Mouse (Mus musculus) intestine, embryonic 16.5 days (tissue): ENCODE results near the gene Sh3rf3. TPM values are rescaled to one million over a fixed set of nuclear protein-coding genes. Genes with fewer than 3 reads are reported as not detected.
A peak's percentile ranks its signal among the peaks of the same experiment; 100 is the strongest.

Experiments used
- ATAC-seq: fragments of 200-750 bp; cut with Nextera tagmentation; 2 replicates; pipeline ENCODE4 v1.8.0; 2017; ENCODE audit warnings: moderate TSS enrichment, moderate library complexity
- H3K27ac ChIP-seq: fragments of 300-500 bp; sonication (generic); 2 replicates; pipeline ENCODE4 v1.5.1; 2014; ENCODE audit warnings: mild to moderate bottlenecking, low read length
- H3K27me3 ChIP-seq: fragments of 300-500 bp; sonication (generic); replicated peaks from 2 replicates; pipeline ENCODE4 v1.6.1; 2014; ENCODE audit warnings: low read length, control low read depth, mixed read lengths; ENCODE audit not compliant: control insufficient read depth, insufficient read depth
- H3K36me3 ChIP-seq: fragments of 300-500 bp; sonication (generic); 2 replicates; pipeline ENCODE4 v1.6.1; 2014; ENCODE audit warnings: low read length, control low read depth; ENCODE audit not compliant: control insufficient read depth, insufficient read depth
- H3K4me1 ChIP-seq: fragments of 300-500 bp; sonication (generic); 2 replicates; pipeline ENCODE4 v1.6.1; 2014; ENCODE audit warnings: low read length, control low read depth, mixed read lengths; ENCODE audit not compliant: control insufficient read depth, insufficient read depth
- H3K4me2 ChIP-seq: fragments of 300-500 bp; sonication (generic); 2 replicates; pipeline ENCODE4 v1.6.1; 2014; ENCODE audit warnings: low read depth, low read length, control low read depth
- H3K4me3 ChIP-seq: fragments of 300-500 bp; sonication (generic); 2 replicates; pipeline ENCODE4 v1.5.1; 2014; ENCODE audit warnings: mild to moderate bottlenecking, low read length
- H3K9ac ChIP-seq: fragments of 300-500 bp; sonication (generic); 2 replicates; pipeline ENCODE4 v1.6.1; 2014; ENCODE audit warnings: low read depth, low read length
- H3K9me3 ChIP-seq: fragments of 300-500 bp; sonication (generic); 2 replicates; pipeline ENCODE4 v1.6.1; 2016; ENCODE audit warnings: low read length, control low read depth; ENCODE audit not compliant: control insufficient read depth
- WGBS: fragments of 180-500 bp; shearing (Covaris S2); extraction: QIAGEN DNeasy Blood & Tissue Kit; methylation state at CpG from one replicate; pipeline ENCODE4 v1.1.7; 2014; 5-methylcytosine and 5-hydroxymethylcytosine counted together
- polyA plus RNA-seq: library from polyadenylated mRNA; unstranded; fragments of >200 nt; fragmentation: Nextera tagmentation; extraction: Ambion mirVana; gene quantifications from 2 replicates; pipeline ENCODE4 v1.2.1, GENCODE M21; 2015

The Sh3rf3 gene
- polyA plus RNA-seq, 1 experiment from 2014 or later, result 0.12 TPM

DNA sequence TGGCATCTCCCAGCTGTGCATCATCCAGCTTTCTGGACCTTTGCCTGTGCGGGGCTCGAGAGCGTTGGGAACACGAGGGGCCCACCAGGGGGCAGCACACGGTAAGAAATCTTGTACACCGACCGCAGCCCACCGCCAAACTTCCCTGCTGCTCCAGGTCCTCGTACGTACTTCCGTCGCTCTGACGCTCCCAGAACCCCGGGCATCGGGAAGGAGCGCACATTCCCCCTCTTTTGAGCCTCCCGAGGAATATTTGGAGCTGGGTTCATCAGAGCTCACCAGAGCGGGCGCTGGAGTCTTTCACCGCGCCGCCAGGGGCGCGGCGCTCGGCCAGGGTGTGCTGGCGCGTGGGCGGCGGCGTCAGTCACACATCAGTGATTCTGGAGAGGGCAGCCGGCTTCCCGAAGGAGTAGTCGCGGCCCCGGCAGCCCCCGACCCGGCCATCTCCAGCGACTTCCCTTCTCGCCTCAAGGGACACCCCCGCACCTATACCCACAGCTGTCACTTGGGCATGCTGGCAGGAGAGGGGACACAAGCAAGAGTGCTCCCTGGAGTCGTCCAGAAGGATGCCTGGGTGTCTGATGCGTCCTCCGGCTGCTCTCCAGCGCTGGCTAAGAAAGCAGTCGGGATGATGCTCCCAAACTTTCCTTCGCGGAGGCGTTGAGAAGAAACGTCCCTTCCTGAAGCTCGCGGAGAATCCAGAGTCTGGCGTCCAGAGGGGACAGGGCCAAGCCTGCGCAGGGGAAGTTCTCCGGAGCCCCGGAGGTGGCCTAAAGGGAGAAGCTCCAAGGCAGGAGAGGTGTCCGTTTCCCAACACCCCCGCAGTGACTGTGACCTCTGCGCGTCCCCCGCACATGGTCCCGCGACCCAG, 714 bp upstream of the Sh3rf3 start:
- Histone ChIP-seq H3K4me3 (peak overlapping the region; percentile 62), H3K9ac (peak overlapping the region; percentile 60), H3K4me1 (0 out of 2 replicates have a peak, but pooled peaks cover 6% of the 10 kb centered on the region), H3K36me3 (no peaks in the 10 kb centered on the region), H3K27ac (no peak overlapping the region; the same call in 1 of the 2 replicates), H3K27me3 (peaks cover 31% of the 10 kb centered on the region), H3K4me2 (peak overlapping the region; percentile 99), H3K9me3 (no peaks in the 10 kb centered on the region)
- ATAC-seq, result peak; percentile 86
- under 1% methylated on average over 63 of the region's 63 CpGs for WGBS

DNA sequence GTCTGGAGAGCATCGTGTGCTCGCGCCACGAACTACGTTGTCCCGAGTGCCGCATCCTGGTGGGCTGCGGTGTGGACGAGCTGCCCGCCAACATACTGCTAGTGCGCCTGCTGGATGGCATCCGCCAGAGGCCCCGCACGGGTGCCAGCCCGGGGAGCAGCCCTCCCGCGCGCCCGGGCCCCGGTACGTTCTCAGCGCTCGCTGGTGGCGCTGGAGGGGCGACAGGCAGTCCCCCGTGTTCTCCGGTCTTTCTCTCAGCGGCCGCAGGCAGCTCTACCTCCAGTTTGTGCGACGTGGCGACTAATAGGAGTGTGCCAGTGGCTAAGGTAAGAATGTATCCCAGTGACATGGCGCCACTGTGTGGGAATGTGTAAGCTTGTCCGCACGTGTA, 637 bp downstream of the Sh3rf3 start:
- Histone ChIP-seq H3K27ac (no peak overlapping the region), H3K4me3 (peak overlapping the region; percentile 62), H3K27me3 (peaks cover 31% of the 10 kb centered on the region), H3K4me1 (0 out of 2 replicates have a peak, but pooled peaks cover 6% of the 10 kb centered on the region), H3K4me2 (peak overlapping the region; percentile 99), H3K36me3 (no peaks in the 10 kb centered on the region), H3K9me3 (no peaks in the 10 kb centered on the region), H3K9ac (peak overlapping the region; percentile 60)
- 2% methylated on average over 35 of the region's 35 CpGs for WGBS
- 0 out of 2 replicates have a peak, but pooled peaks have one; percentile 30 for ATAC-seq

DNA sequence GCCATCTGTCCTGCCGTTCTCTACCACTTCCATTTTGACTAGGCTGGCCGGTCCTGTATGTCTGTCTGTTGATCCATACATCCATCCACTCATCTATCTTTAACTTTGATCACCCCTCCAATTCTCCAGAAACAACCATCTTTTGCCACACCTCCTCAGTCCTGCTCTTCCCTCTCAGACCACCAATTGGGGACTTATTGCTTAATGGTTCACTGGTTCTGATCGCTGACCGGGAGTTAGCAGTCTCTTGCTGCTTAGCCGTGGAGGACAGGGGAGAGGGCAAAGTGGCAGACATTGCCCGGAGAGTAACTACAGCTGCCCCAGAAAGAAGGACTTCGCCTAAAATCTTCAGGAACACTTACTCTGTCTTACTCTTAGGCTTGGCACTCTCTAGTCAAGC, 1.3 kb downstream of the Sh3rf3 start:
- Histone ChIP-seq H3K27me3 (peaks cover 30% of the 10 kb centered on the region), H3K4me1 (0 out of 2 replicates have a peak, but pooled peaks cover 6% of the 10 kb centered on the region), H3K9me3 (no peaks in the 10 kb centered on the region), H3K4me3 (no peak overlapping the region), H3K36me3 (no peaks in the 10 kb centered on the region), H3K9ac (no peak overlapping the region), H3K4me2 (no peak overlapping the region), H3K27ac (no peak overlapping the region)
- 59% methylated on average over 7 of the region's 7 CpGs for WGBS
- no peak for ATAC-seq

DNA sequence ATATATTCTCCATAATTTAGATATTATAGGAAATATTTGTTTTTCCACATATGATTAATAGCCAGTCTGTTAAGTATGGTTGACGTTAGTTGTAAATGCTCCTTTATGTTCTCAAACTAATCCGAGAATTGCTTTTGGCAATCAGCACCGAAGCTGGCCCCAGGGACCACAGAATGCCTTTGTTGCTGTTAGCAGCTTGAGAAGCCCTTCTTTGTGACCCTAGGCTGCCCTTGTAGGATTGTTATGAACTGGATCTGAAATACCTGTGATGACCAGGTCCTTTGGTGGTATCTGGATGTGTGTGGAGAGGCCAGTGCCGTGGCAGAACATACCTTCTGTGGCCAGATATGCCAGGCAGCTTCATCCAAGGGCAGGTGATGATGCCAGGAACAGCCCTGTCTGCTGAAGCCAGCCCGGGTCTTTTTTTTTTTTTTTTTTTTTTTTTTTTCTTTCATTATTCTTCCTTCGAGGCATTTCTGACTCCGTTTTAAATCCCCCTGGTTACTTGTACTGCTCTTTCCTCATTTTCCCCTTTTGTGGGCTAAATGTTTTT, 10.9 kb downstream of the Sh3rf3 start:
- H3K4me2 ChIP-seq, result no peak overlapping the region
- H3K9ac ChIP-seq, result no peak overlapping the region
- no peaks in the 10 kb centered on the region for H3K36me3 ChIP-seq
- no peak overlapping the region for H3K4me3 ChIP-seq
- H3K9me3 ChIP-seq, result no peaks in the 10 kb centered on the region
- H3K4me1 ChIP-seq, result no peaks in the 10 kb centered on the region
- no peak overlapping the region for H3K27ac ChIP-seq
- 73% methylated on average over 7 of the region's 7 CpGs for WGBS
- ATAC-seq, result no peak
- no peaks in the 10 kb centered on the region for H3K27me3 ChIP-seq

DNA sequence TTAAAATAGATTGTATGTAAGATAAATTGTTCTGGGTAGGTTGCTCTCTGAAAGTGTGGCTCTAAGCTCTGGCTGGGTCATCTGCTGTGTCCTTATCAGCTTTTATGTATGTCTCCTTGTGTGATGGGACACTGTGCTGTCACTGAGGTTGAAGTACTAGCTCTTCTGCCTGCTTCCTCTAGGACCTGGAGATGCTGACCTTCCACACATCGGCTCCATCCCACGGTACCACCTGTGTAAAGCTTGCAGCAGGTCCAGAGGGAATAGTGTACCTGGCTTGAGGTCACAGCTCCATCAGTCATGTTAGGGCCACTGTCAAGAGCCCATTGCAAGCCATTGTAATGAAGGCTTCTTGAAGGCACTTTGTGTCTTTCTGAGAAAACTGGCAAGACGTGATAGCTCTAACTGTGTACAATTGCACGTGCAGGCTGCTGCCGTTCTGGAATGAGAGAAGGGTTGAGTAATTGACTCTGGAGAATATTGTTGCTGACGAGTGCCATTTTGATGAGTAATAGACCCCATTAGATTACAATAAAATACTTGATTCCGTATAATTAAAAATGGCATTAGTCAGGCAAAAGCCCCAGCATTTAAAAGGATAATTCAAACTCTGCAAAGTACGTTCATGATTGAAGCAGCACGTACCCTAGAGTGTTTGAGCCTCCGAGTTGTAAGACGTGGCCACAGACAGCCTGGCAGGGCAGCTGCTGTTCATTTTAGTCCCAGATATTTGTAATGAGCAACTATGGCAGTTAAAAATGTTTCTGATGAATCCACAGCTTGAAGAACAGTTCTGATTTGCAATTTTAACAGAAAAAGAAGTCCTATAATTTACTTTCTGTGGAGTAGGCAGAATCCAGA, 16.3 kb downstream of the Sh3rf3 start:
- ATAC-seq, result no peak
- no peaks in the 10 kb centered on the region for H3K9me3 ChIP-seq
- H3K4me1 ChIP-seq, result no peaks in the 10 kb centered on the region
- no peaks in the 10 kb centered on the region for H3K36me3 ChIP-seq
- H3K27ac ChIP-seq, result no peak overlapping the region
- 84% methylated on average over 11 of the region's 11 CpGs for WGBS
- no peaks in the 10 kb centered on the region for H3K27me3 ChIP-seq
- no peak overlapping the region for H3K4me3 ChIP-seq
- H3K4me2 ChIP-seq, result no peak overlapping the region
- no peak overlapping the region for H3K9ac ChIP-seq

DNA sequence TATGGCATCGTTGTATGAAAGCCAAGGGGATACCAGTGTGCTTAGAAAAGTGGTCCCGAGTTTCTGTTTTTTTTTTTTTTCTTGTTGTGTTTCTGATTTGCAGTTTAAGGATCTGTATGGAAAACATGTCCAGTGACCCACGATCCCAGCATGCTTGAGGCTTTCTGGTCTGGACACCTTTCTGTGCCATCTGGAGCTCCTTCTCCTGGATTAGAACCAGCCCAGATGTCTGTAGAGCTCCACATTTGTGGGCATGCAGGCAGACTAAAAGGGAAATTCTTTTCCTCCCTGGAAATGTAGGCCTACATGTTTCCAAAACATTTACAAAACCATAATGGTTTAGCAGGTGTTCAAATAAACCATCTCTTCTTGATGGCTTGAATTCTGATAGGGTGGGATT, 20.0 kb downstream of the Sh3rf3 start:
- Histone ChIP-seq H3K36me3 (no peaks in the 10 kb centered on the region), H3K27ac (no peak overlapping the region)
- WGBS, result 77% methylated on average over 3 of the region's 3 CpGs

DNA sequence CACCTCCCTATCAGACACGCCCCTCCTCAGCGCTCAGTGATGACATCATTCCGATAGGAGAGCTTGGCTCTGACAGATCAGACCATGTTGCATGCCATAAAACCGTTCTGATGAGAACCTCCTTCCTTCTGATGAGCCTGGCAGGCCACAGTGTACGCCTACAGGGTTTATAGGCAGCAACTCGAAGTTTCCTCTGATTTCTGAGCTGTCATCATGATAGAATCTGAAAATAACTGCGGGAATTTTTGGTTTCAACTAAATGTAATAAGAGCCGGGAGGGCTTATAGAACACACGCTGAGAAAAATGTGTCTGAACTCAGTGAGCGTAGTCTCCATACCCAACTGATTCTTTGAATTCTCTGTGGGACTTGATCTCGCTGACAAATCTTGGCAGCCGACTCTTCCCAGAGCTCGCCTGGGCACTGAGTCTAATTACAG, 20.6 kb downstream of the Sh3rf3 start:
- WGBS, result 72% methylated on average over 13 of the region's 13 CpGs
- H3K27ac ChIP-seq, result no peak overlapping the region
- no peaks in the 10 kb centered on the region for H3K9me3 ChIP-seq
- H3K9ac ChIP-seq, result no peak overlapping the region
- no peak overlapping the region for H3K4me3 ChIP-seq
- H3K4me2 ChIP-seq, result no peak overlapping the region
- no peaks in the 10 kb centered on the region for H3K27me3 ChIP-seq
- no peak for ATAC-seq
- no peaks in the 10 kb centered on the region for H3K4me1 ChIP-seq
- H3K36me3 ChIP-seq, result no peaks in the 10 kb centered on the region

More for the DNA sequence above, 20.0 kb downstream of the Sh3rf3 start:
- Histone ChIP-seq H3K4me3 (no peak overlapping the region), H3K9me3 (no peaks in the 10 kb centered on the region), H3K4me2 (no peak overlapping the region), H3K9ac (no peak overlapping the region), H3K4me1 (no peaks in the 10 kb centered on the region), H3K27me3 (no peaks in the 10 kb centered on the region)
- ATAC-seq, result no peak

DNA sequence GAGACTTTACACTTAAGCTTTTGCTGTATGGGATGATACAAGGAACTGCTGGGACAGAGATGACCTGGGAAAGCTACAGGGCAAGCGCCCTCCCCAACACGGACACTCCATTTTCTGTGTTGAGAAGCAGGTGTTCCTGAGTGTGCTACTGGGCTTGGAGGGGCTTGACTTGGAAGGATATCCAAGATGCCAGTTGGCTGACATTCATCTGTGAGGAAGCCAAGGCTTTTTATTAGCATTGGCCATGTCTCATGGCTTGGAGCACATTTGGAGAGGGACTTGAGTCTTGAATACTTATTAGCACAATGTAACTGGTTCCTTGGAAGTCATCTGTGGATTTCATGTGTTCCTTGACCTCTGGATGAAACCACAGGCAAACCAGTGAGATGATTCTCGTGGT, 23.2 kb downstream of the Sh3rf3 start:
- Histone ChIP-seq H3K27ac (no peak overlapping the region), H3K27me3 (no peaks in the 10 kb centered on the region), H3K9me3 (no peaks in the 10 kb centered on the region), H3K4me2 (no peak overlapping the region), H3K36me3 (no peaks in the 10 kb centered on the region), H3K4me3 (no peak overlapping the region), H3K9ac (no peak overlapping the region), H3K4me1 (no peaks in the 10 kb centered on the region)
- WGBS, result 80% methylated on average over 3 of the region's 3 CpGs
- ATAC-seq, result no peak

DNA sequence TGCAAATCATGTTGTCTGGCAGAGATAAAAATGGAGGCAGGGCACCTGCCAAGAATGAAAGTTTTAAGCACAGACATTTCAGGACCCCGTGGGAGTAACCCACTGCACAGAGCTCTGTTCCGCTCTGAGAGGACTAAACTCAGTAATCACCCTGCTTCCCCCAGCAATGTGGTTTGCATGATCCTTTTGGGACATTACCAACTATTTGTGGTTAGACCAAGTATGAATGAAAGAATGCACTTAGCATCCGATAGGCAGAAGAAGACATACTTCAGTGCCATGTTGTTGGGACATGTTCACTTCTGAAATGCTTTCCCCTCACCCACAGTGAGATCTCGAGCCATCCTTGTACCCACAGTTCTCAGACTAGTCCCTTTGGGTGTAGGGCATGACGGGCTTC, 24.3 kb downstream of the Sh3rf3 start:
- Histone ChIP-seq H3K27ac (no peak overlapping the region), H3K4me2 (no peak overlapping the region), H3K36me3 (no peaks in the 10 kb centered on the region), H3K4me3 (no peak overlapping the region), H3K9me3 (no peaks in the 10 kb centered on the region), H3K4me1 (no peaks in the 10 kb centered on the region), H3K9ac (no peak overlapping the region), H3K27me3 (no peaks in the 10 kb centered on the region)
- no peak for ATAC-seq
- 90% methylated on average over 5 of the region's 5 CpGs for WGBS
